Mouse (Mus musculus) testis, adult 2 months (tissue): ENCODE results near the gene Ppara.

Experiments
- CTCF ChIP-seq: fragments of 200-500 bp; IDR thresholded peaks from 2 replicates; pipeline ENCODE4 v1.5.1; 2012; ENCODE audit warnings: low read depth, mild to moderate bottlenecking, inconsistent platforms, low read length, moderate library complexity; ENCODE audit not compliant: control insufficient read depth, insufficient read depth, insufficient replicate concordance
- POLR2A ChIP-seq: fragments of 200-500 bp; IDR thresholded peaks from 2 replicates; pipeline ENCODE4 v1.6.1; 2012; ENCODE audit warnings: low read depth, mild to moderate bottlenecking, inconsistent platforms, low read length, moderate library complexity; ENCODE audit not compliant: control insufficient read depth

DNA sequence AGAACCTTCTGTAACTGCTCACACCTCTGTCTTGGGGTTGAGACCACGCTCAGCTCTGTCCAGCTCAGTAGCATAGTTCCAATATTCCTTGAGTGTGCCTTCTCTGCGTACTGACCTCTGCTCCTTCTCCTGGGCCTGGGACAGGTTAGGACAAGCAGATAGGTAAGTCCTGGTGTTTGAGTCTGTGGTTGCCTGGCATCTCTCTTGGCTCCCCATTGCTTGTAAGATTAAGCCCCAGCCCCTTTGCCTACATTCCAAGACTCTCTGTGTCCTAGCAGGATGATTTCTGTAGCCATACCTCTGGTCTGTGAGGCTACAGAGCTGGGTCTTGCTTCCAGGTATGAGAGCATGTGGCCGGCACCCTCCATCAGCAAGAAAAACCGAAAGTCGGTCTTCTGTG is 6.6 kb upstream of the Ppara start:
- no peak for TF ChIP-seq CTCF
- no peak for TF ChIP-seq POLR2A
